Mouse (Mus musculus) hindbrain, embryonic 13.5 days (tissue): Measurements from ENCODE around the gene 1600002K03Rik. TPM values are rescaled to one million over a fixed set of nuclear protein-coding genes. Genes with fewer than 3 reads are reported as not detected.

Experiments
- ATAC-seq: fragments of 200-750 bp; cut with Nextera tagmentation; 2 replicates; pipeline ENCODE4 v1.8.0; 2017; ENCODE audit warnings: moderate TSS enrichment; ENCODE audit not compliant: low FRiP score
- H3K27ac ChIP-seq: fragments of 300-500 bp; sonication (generic); 2 replicates; pipeline ENCODE4 v1.5.1; 2015; ENCODE audit warnings: inconsistent platforms, mild to moderate bottlenecking, moderate library complexity
- H3K27me3 ChIP-seq: fragments of 300-500 bp; sonication (generic); 2 replicates; pipeline ENCODE4 v1.6.1; 2015; ENCODE audit warnings: mild to moderate bottlenecking, inconsistent platforms
- H3K36me3 ChIP-seq: fragments of 300-500 bp; sonication (generic); 2 replicates; pipeline ENCODE4 v1.6.1; 2015; ENCODE audit warnings: mild to moderate bottlenecking, inconsistent platforms
- H3K4me1 ChIP-seq: fragments of 300-500 bp; sonication (generic); replicated peaks from 2 replicates; pipeline ENCODE4 v1.6.1; 2015; ENCODE audit warnings: inconsistent platforms
- H3K4me2 ChIP-seq: fragments of 300-500 bp; sonication (generic); 2 replicates; pipeline ENCODE4 v1.6.1; 2015; ENCODE audit warnings: inconsistent platforms, mild to moderate bottlenecking, moderate library complexity
- H3K4me3 ChIP-seq: fragments of 300-500 bp; sonication (generic); 2 replicates; pipeline ENCODE4 v1.5.1; 2015; ENCODE audit warnings: mild to moderate bottlenecking, inconsistent platforms
- H3K9ac ChIP-seq: fragments of 300-500 bp; sonication (generic); 2 replicates; pipeline ENCODE4 v1.6.1; 2015; ENCODE audit warnings: mild to moderate bottlenecking, inconsistent platforms
- H3K9me3 ChIP-seq: fragments of 300-500 bp; sonication (generic); 2 replicates; pipeline ENCODE4 v1.6.1; 2016; ENCODE audit warnings: inconsistent platforms
- WGBS: fragments of 180-500 bp; shearing (Covaris S2); methylation state at CpG from one replicate; pipeline ENCODE4 v1.1.7; 2015; 5-methylcytosine and 5-hydroxymethylcytosine counted together
- polyA plus RNA-seq: library from polyadenylated mRNA; unstranded; fragments of >200 nt; fragmentation: Nextera tagmentation; extraction: Ambion mirVana; gene quantifications from 2 replicates; pipeline ENCODE4 v1.2.1, GENCODE M21; 2015

1600002K03Rik gene
- polyA plus RNA-seq, 1 experiment from 2014 or later, result 14.1 TPM

GRCm38 (mm10) chr10:80173955-80174640, 1.4 kb downstream of the 1600002K03Rik start:
- 88% methylated on average over 10 of the region's 10 CpGs for WGBS
- Histone ChIP-seq H3K4me1 (peaks cover 60% of the 10 kb centered on the region), H3K27ac (0 out of 2 replicates have a peak overlapping the region, but pooled peaks have one; percentile 5)

GRCm38 (mm10) chr10:80174705-80175104, 2.0 kb downstream of the 1600002K03Rik start:
- Histone ChIP-seq H3K4me3 (no peak overlapping the region), H3K36me3 (peaks cover 32% of the 10 kb centered on the region), H3K27ac (0 out of 2 replicates have a peak overlapping the region, but pooled peaks have one; percentile 5), H3K27me3 (no peaks in the 10 kb centered on the region), H3K9ac (peak overlapping the region; percentile 43; the same call in 1 of the 2 replicates), H3K4me2 (no peak overlapping the region), H3K9me3 (no peaks in the 10 kb centered on the region), H3K4me1 (peaks cover 55% of the 10 kb centered on the region)
- ATAC-seq, result no peak
- WGBS, result 49% methylated on average over 2 of the region's 2 CpGs

More at GRCm38 (mm10) chr10:80173955-80174640, 1.4 kb downstream of the 1600002K03Rik start:
- no peak for ATAC-seq
- Histone ChIP-seq H3K27me3 (no peaks in the 10 kb centered on the region), H3K4me3 (no peak overlapping the region), H3K36me3 (peaks cover 33% of the 10 kb centered on the region), H3K9ac (peak overlapping the region; percentile 43; the same call in 1 of the 2 replicates), H3K9me3 (no peaks in the 10 kb centered on the region), H3K4me2 (no peak overlapping the region)

DNA sequence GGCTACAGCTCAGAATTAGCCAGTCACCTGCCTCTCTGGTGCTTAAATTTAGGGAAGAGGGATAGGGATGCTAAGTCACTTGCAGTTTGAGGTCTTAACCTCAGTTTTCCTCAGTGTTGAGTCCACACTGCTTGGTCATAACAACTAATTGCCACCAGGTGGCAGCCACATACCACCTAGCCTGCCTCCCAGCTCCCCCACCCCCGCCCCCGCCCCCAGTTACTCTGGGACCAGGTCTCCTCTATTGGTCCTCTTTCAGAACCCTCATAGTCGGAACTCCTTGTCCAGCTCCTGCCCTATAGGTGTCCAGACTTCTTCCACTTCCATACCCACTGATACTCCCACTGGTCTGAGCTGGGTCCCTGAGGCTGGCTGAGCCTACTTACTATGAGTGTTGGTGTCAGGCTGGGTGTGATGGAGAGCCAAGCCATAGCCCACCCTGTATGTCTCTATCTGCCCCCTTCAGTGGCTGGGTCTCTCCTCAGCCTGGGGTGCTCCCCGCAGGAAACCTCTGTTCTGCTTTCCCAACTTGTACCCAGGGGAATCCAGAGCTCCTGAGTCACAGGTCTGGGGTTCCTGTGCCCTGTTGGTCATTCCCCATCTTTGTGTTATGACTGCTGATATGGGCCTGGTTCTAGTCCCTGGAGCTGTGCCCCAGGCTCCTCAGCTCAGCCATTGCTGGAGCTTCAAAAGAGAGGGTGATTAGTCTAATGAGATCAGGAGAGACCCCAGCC, 3.0 kb downstream of the 1600002K03Rik start:
- Histone ChIP-seq H3K9me3 (no peaks in the 10 kb centered on the region), H3K4me1 (peaks cover 55% of the 10 kb centered on the region), H3K4me2 (no peak overlapping the region), H3K9ac (peak overlapping the region; percentile 46), H3K27me3 (no peaks in the 10 kb centered on the region), H3K27ac (peak overlapping the region; percentile 4; the same call in 1 of the 2 replicates), H3K4me3 (no peak overlapping the region), H3K36me3 (peaks cover 22% of the 10 kb centered on the region)
- WGBS, result 24% methylated on average over 4 of the region's 4 CpGs
- ATAC-seq, result no peak; the same call in 1 of the 2 replicates

DNA sequence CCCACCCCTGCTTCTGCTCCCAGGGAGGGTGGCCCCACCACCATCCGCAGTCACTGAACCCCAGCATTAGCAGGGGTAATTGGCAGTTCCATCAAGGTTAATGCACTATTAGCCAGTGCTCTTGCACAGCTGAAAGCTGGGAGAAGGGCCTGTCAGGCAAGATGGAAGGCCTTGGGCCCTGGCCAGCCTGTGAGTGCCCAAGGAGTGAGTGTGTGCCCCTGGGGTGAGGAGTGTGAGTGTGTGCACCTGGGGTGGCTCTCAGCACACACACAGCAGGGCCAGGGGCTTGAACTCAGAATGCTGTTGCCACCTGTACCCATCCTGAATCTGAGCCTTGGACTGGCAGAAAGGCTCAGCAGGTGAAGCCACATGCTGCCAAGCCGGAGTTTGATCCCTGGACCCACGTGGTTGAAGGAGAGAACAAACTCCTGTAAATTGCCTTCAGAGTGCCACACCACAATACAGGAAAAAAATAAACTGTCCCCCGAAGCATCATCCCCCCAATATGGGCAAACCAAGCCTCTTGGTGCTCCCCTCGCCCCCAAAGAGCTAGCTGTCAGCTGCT, 3.6 kb downstream of the 1600002K03Rik start:
- peak overlapping the region; percentile 4; the same call in 1 of the 2 replicates for H3K27ac ChIP-seq
- H3K4me3 ChIP-seq, result no peak overlapping the region
- H3K36me3 ChIP-seq, result peaks cover 15% of the 10 kb centered on the region
- no peak overlapping the region for H3K4me2 ChIP-seq
- H3K9me3 ChIP-seq, result no peaks in the 10 kb centered on the region
- peak overlapping the region; percentile 46 for H3K9ac ChIP-seq
- 83% methylated on average over 5 of the region's 5 CpGs for WGBS
- no peak for ATAC-seq
- H3K27me3 ChIP-seq, result no peaks in the 10 kb centered on the region
- H3K4me1 ChIP-seq, result peaks cover 57% of the 10 kb centered on the region

- Histone ChIP-seq H3K9me3 (no peaks in the 10 kb centered on the region), H3K27me3 (no peaks in the 10 kb centered on the region), H3K9ac (peak overlapping the region; percentile 39; the same call in 1 of the 2 replicates), H3K27ac (no peak overlapping the region), H3K4me2 (no peak overlapping the region), H3K4me3 (no peak overlapping the region), H3K4me1 (peaks cover 57% of the 10 kb centered on the region), H3K36me3 (peaks cover 12% of the 10 kb centered on the region)
- WGBS, result 47% methylated on average over 7 of the region's 7 CpGs
- ATAC-seq, result no peak
Measured at GRCm38 (mm10) chr10:80177441-80178279, 4.9 kb downstream of the 1600002K03Rik start.

DNA sequence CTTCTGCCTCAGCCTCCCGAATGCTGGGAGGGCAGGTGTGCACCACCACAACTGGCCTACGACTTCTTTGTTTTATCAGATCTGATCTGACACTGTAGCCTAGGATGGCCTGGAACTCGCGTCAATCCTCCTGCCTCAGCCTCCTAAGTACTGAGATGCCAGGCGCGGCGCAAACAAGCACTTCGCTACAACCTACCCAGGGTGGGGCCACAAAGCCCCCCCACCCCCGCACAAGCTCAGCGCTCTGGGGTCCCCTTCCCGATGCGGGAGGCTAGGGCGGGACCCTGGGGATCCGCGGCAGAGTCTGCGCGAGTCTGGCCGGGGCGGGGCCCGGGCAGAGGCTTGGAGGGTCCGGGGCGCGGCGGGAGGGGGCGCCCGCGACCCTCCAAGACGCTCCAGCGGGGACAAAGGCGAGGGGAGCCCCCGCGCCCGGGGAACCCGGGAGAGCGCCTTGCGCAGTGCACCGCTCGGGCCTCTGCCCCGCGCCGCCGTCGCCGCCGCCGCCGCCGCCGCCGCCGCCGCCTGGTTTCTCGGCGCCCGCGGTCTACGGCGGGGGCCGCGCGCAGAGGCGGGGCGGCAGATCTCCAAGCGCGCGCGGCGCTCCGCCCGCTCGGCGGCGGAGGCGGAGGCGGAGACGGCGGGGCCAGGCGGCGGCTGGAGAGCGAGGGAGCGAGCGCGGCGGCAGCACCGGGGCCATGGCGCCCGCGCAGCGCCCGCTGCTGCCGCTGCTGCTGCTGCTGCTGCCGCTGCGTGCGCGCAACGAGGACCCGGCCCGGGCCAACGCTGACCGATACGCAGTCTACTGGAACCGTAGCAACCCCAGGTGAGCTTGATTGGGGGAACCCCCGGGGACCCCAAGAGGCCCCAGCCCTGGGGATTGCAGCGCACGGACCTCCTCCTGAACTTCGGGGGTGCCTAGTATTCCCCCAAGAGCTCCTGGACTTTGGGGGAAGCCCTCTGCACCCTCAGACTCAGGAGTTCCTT, 6.6 kb downstream of the 1600002K03Rik start, which contains the start of gene Efna2:
Gene Efna2, plus strand, starts transcription at position 415 of the 984 bp plus-strand sequence.
- Histone ChIP-seq H3K9me3 (no peaks in the 10 kb centered on the region), H3K36me3 (peaks cover 16% of the 10 kb centered on the region), H3K27ac (peak within 1 kb of the TSS; percentile 84), H3K9ac (peak within 1 kb of the TSS; percentile 97), H3K4me2 (peak within 1 kb of the TSS; percentile 94), H3K4me1 (peaks cover 49% of the 10 kb centered on the region), H3K27me3 (no peaks in the 10 kb centered on the region; the same call in 1 of the 2 replicates), H3K4me3 (peak within 1 kb of the TSS; percentile 82)
- ATAC-seq, result peak; percentile 49
- WGBS, result 2% methylated on average over 68 of the region's 106 CpGs

DNA sequence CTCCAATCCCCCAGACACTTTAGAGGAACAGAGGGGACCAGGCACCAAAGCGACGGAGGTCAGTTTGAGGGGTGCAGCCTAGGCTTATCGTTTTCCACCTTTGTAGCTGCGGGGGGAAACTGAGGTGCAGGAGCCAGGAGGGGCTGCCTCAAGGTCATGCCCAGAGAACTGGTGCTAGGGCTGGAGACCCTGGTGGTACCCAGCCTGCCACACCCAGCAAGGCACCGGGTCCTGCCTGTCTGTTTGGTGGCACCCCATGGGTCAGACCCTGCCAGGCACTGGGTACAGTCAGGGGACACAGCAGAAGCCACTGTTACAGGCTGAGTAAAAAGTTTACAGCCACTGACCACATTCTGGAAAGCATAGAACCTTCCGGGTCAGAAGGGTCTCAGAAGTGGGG, 7.5 kb downstream of the 1600002K03Rik start:
- no peak overlapping the region for H3K27ac ChIP-seq
- peaks cover 12% of the 10 kb centered on the region for H3K36me3 ChIP-seq
- peaks cover 46% of the 10 kb centered on the region for H3K4me1 ChIP-seq
- WGBS, result 47% methylated on average over 6 of the region's 6 CpGs
- H3K9me3 ChIP-seq, result no peaks in the 10 kb centered on the region
- peak overlapping the region; percentile 94 for H3K4me2 ChIP-seq
- ATAC-seq, result no peak
- H3K4me3 ChIP-seq, result peak overlapping the region; percentile 82
- no peaks in the 10 kb centered on the region; the same call in 1 of the 2 replicates for H3K27me3 ChIP-seq
- peak overlapping the region; percentile 97 for H3K9ac ChIP-seq

- Histone ChIP-seq H3K9me3 (no peaks in the 10 kb centered on the region), H3K27me3 (peaks cover 4% of the 10 kb centered on the region; the same call in 1 of the 2 replicates), H3K4me1 (peaks cover 48% of the 10 kb centered on the region), H3K9ac (peak overlapping the region; percentile 97), H3K27ac (no peak overlapping the region), H3K4me2 (peak overlapping the region; percentile 94), H3K36me3 (peaks cover 12% of the 10 kb centered on the region), H3K4me3 (peak overlapping the region; percentile 82)
- no peak for ATAC-seq
- WGBS, result 41% methylated on average over 5 of the region's 5 CpGs
Measured at GRCm38 (mm10) chr10:80180823-80181222, 8.1 kb downstream of the 1600002K03Rik start.

DNA sequence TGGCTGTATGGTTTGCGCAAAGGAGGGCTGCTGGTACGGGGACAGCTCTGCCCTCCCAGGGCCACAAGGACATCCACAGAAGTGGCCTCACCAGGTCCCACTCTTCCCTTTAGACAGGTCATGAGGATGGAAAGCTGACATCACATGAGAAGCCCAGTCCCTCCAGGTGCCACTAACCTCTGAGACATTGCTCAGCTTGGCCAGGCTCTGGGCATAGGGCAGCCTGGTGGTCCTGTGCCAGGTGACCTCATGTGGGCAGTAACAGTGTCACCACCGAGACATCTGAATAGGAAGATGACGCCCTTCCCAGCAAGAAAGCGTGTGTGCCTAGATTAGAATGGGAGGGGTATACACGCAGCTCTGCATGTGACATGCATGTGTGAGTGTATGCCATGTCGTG, 9.8 kb downstream of the 1600002K03Rik start:
- Histone ChIP-seq H3K27me3 (peaks cover 10% of the 10 kb centered on the region; the same call in 1 of the 2 replicates), H3K9me3 (no peaks in the 10 kb centered on the region), H3K4me1 (peaks cover 48% of the 10 kb centered on the region), H3K9ac (peak overlapping the region; percentile 97), H3K4me3 (0 out of 2 replicates have a peak overlapping the region, but pooled peaks have one; percentile 82), H3K36me3 (peaks cover 23% of the 10 kb centered on the region), H3K4me2 (no peak overlapping the region), H3K27ac (no peak overlapping the region)
- no peak for ATAC-seq
- WGBS, result 94% methylated on average over 7 of the region's 7 CpGs

GRCm38 (mm10) chr10:80186649-80187048, 13.9 kb downstream of the 1600002K03Rik start:
- peaks cover 36% of the 10 kb centered on the region for H3K4me1 ChIP-seq
- peaks cover 23% of the 10 kb centered on the region; the same call in 1 of the 2 replicates for H3K27me3 ChIP-seq
- no peaks in the 10 kb centered on the region for H3K9me3 ChIP-seq
- no peak overlapping the region for H3K9ac ChIP-seq
- H3K4me2 ChIP-seq, result no peak overlapping the region
- 40% methylated on average over 27 of the region's 27 CpGs for WGBS
- H3K36me3 ChIP-seq, result peaks cover 40% of the 10 kb centered on the region
- ATAC-seq, result no peak
- H3K27ac ChIP-seq, result no peak overlapping the region
- H3K4me3 ChIP-seq, result no peak overlapping the region
